Mouse (Mus musculus) left cerebral cortex, adult 2 months (tissue): ENCODE results near the gene Pxylp1. TPM values are rescaled to one million over a fixed set of nuclear protein-coding genes. Genes with fewer than 3 reads are reported as not detected.

Experiments
- DNase-seq, 2 experiments: peaks; one replicate each; pipeline ENCODE4 v3.0.0; 2021 to 2022; ENCODE audit warnings: low spot score in 2 of 2, mixed read lengths in 1 of 2; ENCODE audit errors: extremely low spot score in 1 of 2
- H3K27ac ChIP-seq: fragments of 200-600 bp; 2 replicates; pipeline ENCODE4 v1.8.1; 2022
- H3K4me3 ChIP-seq: fragments of 200-600 bp; 2 replicates; pipeline ENCODE4 v1.8.1; 2022
- CTCF ChIP-seq: fragments of 200-600 bp; IDR thresholded peaks from 2 replicates; pipeline ENCODE4 v1.8.1; 2022; ENCODE audit warnings: antibody characterized with exemption, mild to moderate bottlenecking, moderate library complexity
- intact Hi-C: fragments of 180-260 bp; cut with DNase I; formaldehyde crosslinking; loops from one replicate; pipeline ENCODE4 v1.15.1; 2025
- total RNA-seq, 2 experiments: library from RNA; stranded (reverse); gene quantifications; 2 replicates each; pipeline ENCODE4 v1.2.3; 2021

Gene Pxylp1
- total RNA-seq, 2 experiments from 2014 or later, result 17.7 to 19.5 TPM

- intact Hi-C loops, result no loop called here
- DNase-seq, result no peak
- H3K27ac ChIP-seq, result no peak overlapping the region
- TF ChIP-seq CTCF, result peak; percentile 19
- H3K4me3 ChIP-seq, result no peak overlapping the region
Observed at GRCm38 (mm10) chr9:96914005-96914404, 21.5 kb upstream of the Pxylp1 start.

- DNase-seq, result no peak
- intact Hi-C loops, result no loop called here
- no peak overlapping the region for H3K4me3 ChIP-seq
- TF ChIP-seq CTCF, result no peak
- H3K27ac ChIP-seq, result no peak overlapping the region
Observed at GRCm38 (mm10) chr9:96909503-96909902, 17.0 kb upstream of the Pxylp1 start.

GRCm38 (mm10) chr9:96908737-96909136 is 16.3 kb upstream of the Pxylp1 start:
- TF ChIP-seq CTCF, result no peak
- DNase-seq, result no peak
- intact Hi-C loops, result no loop called here
- Histone ChIP-seq H3K27ac (no peak overlapping the region), H3K4me3 (no peak overlapping the region)

- intact Hi-C loops, result no loop called here
- no peak overlapping the region for H3K27ac ChIP-seq
- no peak for TF ChIP-seq CTCF
- H3K4me3 ChIP-seq, result no peak overlapping the region
- DNase-seq, result no peak
Observed at GRCm38 (mm10) chr9:96904360-96905355, 12.2 kb upstream of the Pxylp1 start.

GRCm38 (mm10) chr9:96899717-96900116 is 7.2 kb upstream of the Pxylp1 start:
- DNase-seq, result no peak
- Histone ChIP-seq H3K4me3 (no peak overlapping the region), H3K27ac (no peak overlapping the region)
- no peak for TF ChIP-seq CTCF
- intact Hi-C loops, result no loop called here

- no peak for TF ChIP-seq CTCF
- H3K4me3 ChIP-seq, result no peak overlapping the region
- intact Hi-C loops, result no loop called here
- H3K27ac ChIP-seq, result no peak overlapping the region
- no peak for DNase-seq
Observed at GRCm38 (mm10) chr9:96899004-96899403, 6.5 kb upstream of the Pxylp1 start.

GRCm38 (mm10) chr9:96896690-96897089 is 4.2 kb upstream of the Pxylp1 start:
- H3K27ac ChIP-seq, result no peak overlapping the region
- intact Hi-C loops, result no loop called here
- TF ChIP-seq CTCF, result no peak
- no peak for DNase-seq
- H3K4me3 ChIP-seq, result no peak overlapping the region

GRCm38 (mm10) chr9:96893582-96893981 is 1.1 kb upstream of the Pxylp1 start:
- intact Hi-C loops, result no loop called here
- Histone ChIP-seq H3K4me3 (no peak overlapping the region), H3K27ac (no peak overlapping the region)
- DNase-seq, result no peak
- TF ChIP-seq CTCF, result no peak

GRCm38 (mm10) chr9:96891341-96892330 is 833 bp downstream of the Pxylp1 start:
- TF ChIP-seq CTCF, result no peak
- no peak overlapping the region for H3K27ac ChIP-seq
- intact Hi-C loops, result no loop called here
- H3K4me3 ChIP-seq, result no peak overlapping the region
- DNase-seq, result no peak

- DNase-seq, result no peak
- intact Hi-C loops, result no loop called here
- no peak for TF ChIP-seq CTCF
- Histone ChIP-seq H3K27ac (no peak overlapping the region), H3K4me3 (no peak overlapping the region)
Observed at GRCm38 (mm10) chr9:96890756-96891155, 1.7 kb downstream of the Pxylp1 start.

GRCm38 (mm10) chr9:96890266-96890665 is 2.2 kb downstream of the Pxylp1 start:
- no peak for DNase-seq
- no peak for TF ChIP-seq CTCF
- no peak overlapping the region for H3K4me3 ChIP-seq
- intact Hi-C loops, result no loop called here
- H3K27ac ChIP-seq, result no peak overlapping the region; the same call in 1 of the 2 replicates
